Mouse (Mus musculus): ENCODE measurements at regions not wholly inside any gene's neighbourhood (a gene's known extent, or its start where the extent isn't known, plus 50 kb on each side); places are given as distances from the start of the nearest gene placed in this dataset.

- TF ChIP-seq CTCF (conservative IDR thresholded peaks at IDR 0.05; ENCODE audit: insufficient read depth, insufficient read length, low read depth, low read length) (no peak), POLR2A (IDR thresholded peaks at IDR 0.05; ENCODE audit: low read depth, low read length) (no peak)
Measured at GRCm38 (mm10) chr9:100369921-100370320, 116.7 kb downstream of the Il20rb start.

Data from kidney, adult 2 months (tissue).